Mouse (Mus musculus) T-helper 1 cell (primary cell): ENCODE data around the gene Slc5a12.

Experiments used
- in situ Hi-C: fragments of 300-600 bp; cut with MboI, MseI; formaldehyde crosslinking; loops from one replicate; pipeline ENCODE4 v1.15.1; 2025; ENCODE audit warnings: high pct_unique_total_duplicates

The Slc5a12 gene

GRCm38 (mm10) chr2:110596932-110597331, at the start of gene Slc5a12:
Gene Slc5a12, plus strand, starts transcription at chr2:110597298.
- in situ Hi-C loops: no loop called here

GRCm38 (mm10) chr2:110556098-110556497, 41.0 kb upstream of the Slc5a12 start:
- in situ Hi-C loops: no loop called here

- in situ Hi-C loops: no loop called here
Observed at GRCm38 (mm10) chr2:110562621-110563020, 34.5 kb upstream of the Slc5a12 start.

- in situ Hi-C loops: no loop called here
Observed at GRCm38 (mm10) chr2:110564673-110565627, 32.1 kb upstream of the Slc5a12 start.

- in situ Hi-C loops: no loop called here
Observed at GRCm38 (mm10) chr2:110586692-110587091, 10.4 kb upstream of the Slc5a12 start.

- in situ Hi-C loops: no loop called here
Observed at GRCm38 (mm10) chr2:110590007-110590406, 7.1 kb upstream of the Slc5a12 start.

GRCm38 (mm10) chr2:110592276-110592675, 4.8 kb upstream of the Slc5a12 start:
- in situ Hi-C loops: no loop called here

GRCm38 (mm10) chr2:110644358-110644757, 47.3 kb downstream of the Slc5a12 start:
- in situ Hi-C loops: no loop called here

- in situ Hi-C loops: no loop called here
Observed at GRCm38 (mm10) chr2:110644846-110645245, 47.7 kb downstream of the Slc5a12 start.

GRCm38 (mm10) chr2:110663329-110663728, 66.2 kb downstream of the Slc5a12 start:
- in situ Hi-C loops: no loop called here

GRCm38 (mm10) chr2:110671071-110671624, 74.0 kb downstream of the Slc5a12 start:
- in situ Hi-C loops: no loop called here
